Mouse (Mus musculus): ENCODE measurements around the gene Cdh3. TPM values are rescaled to one million over a fixed set of nuclear protein-coding genes. Genes with fewer than 3 reads are reported as not detected.
"Not testable (repeated sequence)": the region's sequence is repeated elsewhere in the genome, so short reads cannot be mapped to it uniquely, and the experiment has no call there.

Gene Cdh3
- polyA plus RNA-seq, 1 experiment from 2014 or later: 23.3 TPM

DNA sequence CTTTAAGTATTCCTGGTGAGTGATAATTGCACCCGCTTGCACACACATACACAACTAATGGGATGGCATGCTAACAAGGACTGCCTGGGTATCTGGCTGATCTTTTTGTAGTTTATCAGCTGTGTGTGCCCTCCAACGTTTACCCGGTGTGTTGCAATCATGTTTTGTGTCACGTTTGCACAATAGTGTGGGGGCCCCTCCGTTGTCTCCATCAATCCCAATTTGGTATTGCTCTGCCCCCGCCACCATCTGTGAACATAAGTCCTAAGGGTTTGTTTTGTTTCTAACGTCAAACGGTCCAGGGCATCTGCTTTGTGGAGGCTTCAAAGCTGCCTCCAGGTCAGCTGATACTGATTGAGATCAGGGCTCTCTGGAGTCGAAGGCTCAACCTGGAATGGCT, 49.2 kb downstream of the Cdh3 start:
- Histone ChIP-seq H3K9me3 (peaks cover 8% of the 10 kb centered on the region; the same call in 1 of the 2 replicates), H3K27me3 (replicated peaks; ENCODE audit: low read depth, poor library complexity, severe bottlenecking) (0 out of 2 replicates have a peak, but pooled peaks cover 5% of the 10 kb centered on the region), H3K36me3 (replicated peaks) (peaks cover 36% of the 10 kb centered on the region), H3K27ac (replicated peaks) (no peak overlapping the region), H3K4me1 (peaks cover 8% of the 10 kb centered on the region), H3K4me3 (no peak overlapping the region)
- WGBS: 67% methylated on average over 9 of the region's 9 CpGs
- DNase-seq (ENCODE audit: low spot score): no peak

DNA sequence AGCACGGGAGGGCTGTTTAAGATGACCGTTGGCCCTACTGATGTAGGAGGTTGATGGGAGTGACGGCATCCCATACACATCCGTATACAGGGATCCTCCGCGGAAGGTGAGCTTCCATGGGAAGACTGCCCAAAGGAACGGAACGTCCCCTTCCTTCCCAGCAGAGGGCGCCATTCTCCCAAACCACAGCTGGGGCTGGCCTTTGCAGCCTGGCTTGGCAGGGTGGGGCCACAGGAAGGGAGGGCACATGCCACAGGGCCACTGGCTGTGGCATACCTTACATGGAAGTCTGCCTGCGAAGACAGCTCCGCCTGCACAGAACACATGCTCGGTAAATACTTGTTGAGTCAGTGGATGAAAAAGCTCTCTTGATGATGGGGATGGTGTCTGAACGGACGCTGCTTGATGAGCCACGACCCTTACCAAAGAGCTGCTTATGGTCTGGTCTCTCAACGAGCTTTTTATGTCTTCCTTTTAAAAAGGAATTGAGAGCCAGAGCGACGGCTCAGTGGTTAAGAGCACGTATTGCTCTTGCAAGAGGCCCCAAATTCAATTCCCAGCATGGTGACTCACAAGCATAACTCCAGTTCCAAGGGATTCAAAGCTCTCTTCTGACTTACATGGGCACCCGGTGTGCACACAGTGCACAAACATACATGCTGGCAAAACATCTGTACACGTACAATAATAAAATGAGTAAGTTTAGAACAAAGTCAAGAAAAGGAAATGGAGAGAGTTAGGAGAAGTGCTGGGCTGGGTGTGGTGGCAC, 50.6 kb downstream of the Cdh3 start:
- 32% methylated on average over 21 of the region's 21 CpGs for WGBS

DNA sequence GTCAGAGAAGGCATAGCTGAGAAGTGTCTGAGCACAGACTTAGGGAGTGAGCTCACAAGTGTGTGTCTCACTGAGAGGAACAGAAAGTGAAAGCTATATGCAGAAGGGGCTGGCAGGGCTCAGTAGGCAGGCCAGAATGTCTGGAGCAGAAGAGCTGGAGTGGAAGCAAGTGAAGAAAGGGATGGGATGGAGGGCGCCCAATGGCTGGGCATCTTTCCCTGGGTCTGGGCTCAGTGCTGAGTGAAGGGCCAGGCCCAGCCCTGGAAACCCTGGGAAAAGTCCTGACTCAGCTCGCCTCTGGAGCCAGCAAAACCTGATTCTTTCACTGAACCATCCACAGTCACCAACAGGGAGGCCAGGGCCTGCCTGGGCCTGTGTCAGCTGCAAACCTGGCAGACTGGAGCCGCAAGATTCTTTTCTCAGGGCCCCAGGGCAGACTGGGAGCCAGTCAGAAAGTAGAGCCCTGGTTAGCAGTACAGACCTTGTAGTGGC, 53.0 kb downstream of the Cdh3 start:
- WGBS: 70% methylated on average over 3 of the region's 3 CpGs

More for the DNA sequence above, 50.6 kb downstream of the Cdh3 start:
- H3K9me3 ChIP-seq: peaks cover 8% of the 10 kb centered on the region; the same call in 1 of the 2 replicates
- H3K27me3 ChIP-seq (replicated peaks; ENCODE audit: low read depth, poor library complexity, severe bottlenecking): 0 out of 2 replicates have a peak, but pooled peaks cover 5% of the 10 kb centered on the region
- H3K27ac ChIP-seq (replicated peaks): no peak overlapping the region
- peaks cover 25% of the 10 kb centered on the region for H3K36me3 ChIP-seq (replicated peaks)
- DNase-seq (ENCODE audit: low spot score): peak; percentile 78
- H3K4me1 ChIP-seq: peaks cover 8% of the 10 kb centered on the region
- H3K4me3 ChIP-seq: 0 out of 2 replicates have a peak overlapping the region, but pooled peaks have one; percentile 12

DNA sequence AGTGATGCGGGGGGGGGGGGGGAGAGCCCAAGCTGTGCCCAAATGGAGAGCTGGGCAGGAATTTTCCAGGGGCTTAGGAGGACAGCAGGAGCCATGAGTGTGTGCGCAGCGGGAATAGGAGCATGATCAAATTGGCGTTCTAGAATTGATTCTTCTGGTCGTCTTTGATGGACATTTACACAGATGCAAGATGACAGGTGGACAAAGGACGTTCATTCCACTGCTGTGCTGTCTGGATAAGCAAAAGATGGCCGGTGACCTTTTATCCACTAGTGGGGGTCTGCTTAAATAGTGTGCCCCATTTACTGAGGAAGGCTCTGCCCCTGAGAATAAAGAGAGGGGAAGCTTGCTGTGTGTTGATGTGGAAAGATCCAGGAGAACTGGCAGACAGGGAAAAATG, 58.3 kb downstream of the Cdh3 start:
- Histone ChIP-seq H3K4me3 (no peak overlapping the region), H3K4me1 (peaks cover 6% of the 10 kb centered on the region; the same call in 1 of the 2 replicates), H3K27me3 (replicated peaks; ENCODE audit: low read depth, poor library complexity, severe bottlenecking) (no peaks in the 10 kb centered on the region; the same call in 1 of the 2 replicates), H3K36me3 (replicated peaks) (no peaks in the 10 kb centered on the region), H3K27ac (replicated peaks) (no peak overlapping the region), H3K9me3 (no peaks in the 10 kb centered on the region)
- DNase-seq (ENCODE audit: low spot score): no peak
- 61% methylated on average over 7 of the region's 7 CpGs for WGBS

More for the DNA sequence above, 53.0 kb downstream of the Cdh3 start:
- Histone ChIP-seq H3K9me3 (no peaks in the 10 kb centered on the region), H3K4me3 (no peak overlapping the region), H3K27me3 (replicated peaks; ENCODE audit: low read depth, poor library complexity, severe bottlenecking) (0 out of 2 replicates have a peak, but pooled peaks cover 5% of the 10 kb centered on the region), H3K27ac (replicated peaks) (peak overlapping the region; percentile 15; the same call in 1 of the 2 replicates), H3K36me3 (replicated peaks) (peaks cover under 1% of the 10 kb centered on the region; the same call in 1 of the 2 replicates), H3K4me1 (peaks cover 10% of the 10 kb centered on the region)
- peak; percentile 68 for DNase-seq (ENCODE audit: low spot score)

DNA sequence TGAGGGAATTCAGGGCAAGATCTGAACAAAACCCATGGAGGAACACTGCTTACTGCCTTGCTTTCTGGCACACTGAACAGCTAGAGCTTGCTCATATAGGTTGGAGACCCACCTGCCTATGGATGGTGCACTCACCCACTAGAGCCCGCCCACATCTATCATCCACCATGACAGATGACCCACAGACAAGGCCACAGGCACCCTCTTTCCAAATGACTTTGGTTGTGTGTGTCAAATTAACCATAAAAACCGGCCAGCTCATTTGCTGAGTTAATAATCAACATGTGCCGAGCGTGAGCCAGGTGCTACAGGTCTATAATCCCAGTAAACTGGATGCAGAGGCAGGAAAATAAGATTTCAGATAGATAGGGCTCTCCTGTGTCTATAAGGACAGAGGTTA, 59.7 kb downstream of the Cdh3 start:
- H3K4me1 ChIP-seq: peaks cover 6% of the 10 kb centered on the region; the same call in 1 of the 2 replicates
- no peak for DNase-seq (ENCODE audit: low spot score)
- no peaks in the 10 kb centered on the region for H3K9me3 ChIP-seq
- H3K27ac ChIP-seq (replicated peaks): no peak overlapping the region
- H3K4me3 ChIP-seq: no peak overlapping the region
- 87% methylated on average over 4 of the region's 4 CpGs for WGBS
- H3K36me3 ChIP-seq (replicated peaks): no peaks in the 10 kb centered on the region
- H3K27me3 ChIP-seq (replicated peaks; ENCODE audit: low read depth, poor library complexity, severe bottlenecking): no peaks in the 10 kb centered on the region; the same call in 1 of the 2 replicates

DNA sequence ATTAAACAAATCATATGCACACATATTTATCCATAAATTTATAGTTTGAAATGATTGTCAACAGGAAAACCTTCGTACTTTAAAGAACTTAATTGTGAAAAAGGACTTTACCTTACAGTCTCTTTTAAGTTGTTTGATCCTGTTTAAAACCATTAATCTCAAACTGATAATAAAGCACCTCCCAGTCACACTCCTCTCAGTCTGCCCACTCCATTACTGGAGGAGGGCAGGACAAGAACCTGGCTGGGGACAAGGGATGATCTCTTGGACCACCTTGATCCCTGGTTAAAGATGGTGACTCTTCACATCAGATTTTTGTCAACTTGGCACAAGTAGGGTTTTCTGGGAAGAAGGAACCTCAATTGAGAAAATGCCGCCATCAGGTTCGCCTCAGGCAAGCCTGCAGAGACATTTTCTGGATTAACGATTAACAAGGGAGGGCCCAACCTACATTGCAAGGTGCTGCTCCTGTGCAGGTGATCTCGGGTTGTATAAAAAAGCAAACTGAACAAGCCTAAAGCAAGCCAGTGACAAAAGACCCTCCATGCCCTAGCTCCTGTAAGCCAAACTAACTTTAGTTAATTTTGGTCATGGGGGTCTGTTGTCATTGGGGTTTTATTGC, 61.0 kb downstream of the Cdh3 start:
- H3K36me3 ChIP-seq (replicated peaks): no peaks in the 10 kb centered on the region
- H3K27me3 ChIP-seq (replicated peaks; ENCODE audit: low read depth, poor library complexity, severe bottlenecking): no peaks in the 10 kb centered on the region; the same call in 1 of the 2 replicates
- no peak overlapping the region for H3K4me3 ChIP-seq
- H3K9me3 ChIP-seq: no peaks in the 10 kb centered on the region
- H3K4me1 ChIP-seq: peaks cover 8% of the 10 kb centered on the region; the same call in 1 of the 2 replicates
- WGBS: 84% methylated on average over 5 of the region's 5 CpGs
- no peak for DNase-seq (ENCODE audit: low spot score)
- no peak overlapping the region for H3K27ac ChIP-seq (replicated peaks)

DNA sequence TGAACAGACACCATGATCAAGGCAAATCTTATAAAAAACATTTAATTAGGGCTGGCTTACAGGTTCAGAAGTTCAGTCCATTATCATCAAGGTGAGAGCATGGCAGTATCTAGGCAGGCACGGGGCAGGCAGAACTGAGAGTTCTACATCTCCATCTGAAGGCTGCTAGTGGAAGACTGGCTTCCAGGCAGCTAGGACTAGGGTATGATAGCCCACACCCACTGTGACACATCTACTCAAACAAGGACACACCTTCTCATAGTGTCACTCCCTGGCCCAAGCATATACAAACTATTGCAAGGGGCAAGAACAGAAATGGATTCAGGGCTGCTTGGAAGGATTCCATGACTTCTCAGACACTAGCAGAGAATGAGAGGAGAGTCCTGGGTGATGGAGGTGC, 61.5 kb downstream of the Cdh3 start:
- H3K27ac ChIP-seq (replicated peaks); H3K27me3 ChIP-seq (replicated peaks; ENCODE audit: low read depth, poor library complexity, severe bottlenecking); H3K36me3 ChIP-seq (replicated peaks); DNase-seq (ENCODE audit: low spot score); H3K4me3 ChIP-seq; H3K9me3 ChIP-seq: not testable (repeated sequence)
- 83% methylated on average over 1 of the region's 1 CpGs for WGBS
- peaks cover 12% of the 10 kb centered on the region for H3K4me1 ChIP-seq

DNA sequence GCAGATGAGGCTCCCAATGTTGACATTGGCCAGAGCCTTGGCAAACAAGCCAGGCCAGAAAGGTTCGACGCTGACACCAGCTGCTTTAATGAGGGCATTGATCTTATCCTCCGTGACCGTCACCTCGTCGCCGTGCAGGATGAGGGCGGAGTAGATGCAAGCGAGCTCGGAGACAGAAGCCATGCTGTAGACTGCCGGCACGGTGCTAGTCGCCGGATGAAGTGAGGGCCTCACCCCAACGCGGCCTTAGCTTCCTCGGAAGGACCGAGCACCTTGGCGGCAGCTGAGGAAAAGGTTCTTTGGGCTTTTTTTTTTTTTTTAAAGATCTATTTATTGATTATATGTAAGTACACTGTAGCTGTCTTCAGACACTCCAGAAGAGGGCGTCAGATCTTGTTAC, 62.5 kb downstream of the Cdh3 start, which contains the start of gene Gm10073:
Gene Gm10073 (minus strand): TSS at position 294 of the 400 bp plus-strand sequence.
- not testable (repeated sequence) for H3K9me3 ChIP-seq; H3K27me3 ChIP-seq (replicated peaks; ENCODE audit: low read depth, poor library complexity, severe bottlenecking); H3K36me3 ChIP-seq (replicated peaks); H3K27ac ChIP-seq (replicated peaks); DNase-seq (ENCODE audit: low spot score); H3K4me3 ChIP-seq
- 46% methylated on average over 20 of the region's 20 CpGs for WGBS
- H3K4me1 ChIP-seq: peaks cover 18% of the 10 kb centered on the region

DNA sequence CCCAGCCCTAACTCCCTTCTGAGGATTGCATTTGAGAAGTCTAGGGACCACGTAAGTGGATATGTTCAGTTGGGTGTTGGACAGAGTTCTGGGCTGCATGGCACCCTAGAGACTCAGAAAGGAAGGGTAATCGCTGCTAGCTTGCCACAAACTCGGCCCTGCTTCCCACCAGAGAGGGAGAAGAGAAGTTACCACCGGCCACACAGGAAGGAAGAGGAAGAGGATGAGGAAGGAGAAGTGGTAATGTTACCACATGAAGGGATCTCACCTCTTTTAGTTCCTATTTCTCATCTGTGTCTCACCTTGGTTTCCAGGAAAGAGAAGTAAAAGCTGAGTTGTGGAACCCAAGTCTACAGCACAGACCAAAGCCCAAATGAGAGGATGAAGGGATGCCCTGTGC, 63.6 kb downstream of the Cdh3 start:
- H3K4me3 ChIP-seq: no peak overlapping the region
- DNase-seq (ENCODE audit: low spot score): no peak
- no peaks in the 10 kb centered on the region for H3K36me3 ChIP-seq (replicated peaks)
- H3K27ac ChIP-seq (replicated peaks): no peak overlapping the region
- peaks cover 19% of the 10 kb centered on the region for H3K4me1 ChIP-seq
- no peaks in the 10 kb centered on the region for H3K9me3 ChIP-seq
- H3K27me3 ChIP-seq (replicated peaks; ENCODE audit: low read depth, poor library complexity, severe bottlenecking): no peaks in the 10 kb centered on the region; the same call in 1 of the 2 replicates
- 82% methylated on average over 4 of the region's 4 CpGs for WGBS

DNA sequence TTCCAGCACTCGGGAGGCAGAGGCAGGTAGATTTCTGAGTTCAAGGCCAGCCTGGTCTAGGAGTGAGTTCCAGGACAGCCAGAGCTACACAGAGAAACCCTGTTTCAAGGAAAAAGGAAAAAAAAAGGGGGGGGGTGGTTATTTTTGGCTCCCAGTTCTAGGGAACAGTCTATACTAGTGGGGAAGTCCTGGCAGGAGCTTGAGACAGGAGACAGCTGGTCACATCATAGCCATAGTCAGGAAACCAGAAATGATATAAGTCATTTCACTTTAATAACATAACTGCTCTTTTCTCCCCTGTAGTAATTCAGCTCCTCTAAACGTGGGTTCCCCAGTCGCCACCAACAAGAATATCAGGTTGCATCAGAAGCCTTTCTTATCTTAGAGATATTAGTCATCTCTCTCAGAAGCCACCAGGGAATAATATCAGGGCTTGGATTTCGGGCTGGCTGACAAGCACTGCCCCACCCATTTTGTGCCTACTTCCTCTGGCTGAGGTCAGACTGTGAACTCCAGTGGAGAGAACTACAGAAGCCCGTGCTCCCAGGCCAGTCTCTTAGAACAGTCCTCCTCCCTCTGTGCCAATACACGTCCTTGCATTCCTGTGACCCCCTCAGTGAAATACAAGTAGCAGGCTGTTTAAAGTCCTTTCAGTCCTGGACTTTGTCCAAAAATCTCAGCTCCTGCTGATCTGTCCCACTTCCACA, 66.3 kb downstream of the Cdh3 start:
- Histone ChIP-seq H3K9me3 (no peaks in the 10 kb centered on the region), H3K4me3 (no peak overlapping the region), H3K36me3 (replicated peaks) (no peaks in the 10 kb centered on the region), H3K27ac (replicated peaks) (no peak overlapping the region), H3K27me3 (replicated peaks; ENCODE audit: low read depth, poor library complexity, severe bottlenecking) (no peaks in the 10 kb centered on the region), H3K4me1 (peaks cover 19% of the 10 kb centered on the region)
- 44% methylated on average over 6 of the region's 6 CpGs for WGBS
- no peak for DNase-seq (ENCODE audit: low spot score)

DNA sequence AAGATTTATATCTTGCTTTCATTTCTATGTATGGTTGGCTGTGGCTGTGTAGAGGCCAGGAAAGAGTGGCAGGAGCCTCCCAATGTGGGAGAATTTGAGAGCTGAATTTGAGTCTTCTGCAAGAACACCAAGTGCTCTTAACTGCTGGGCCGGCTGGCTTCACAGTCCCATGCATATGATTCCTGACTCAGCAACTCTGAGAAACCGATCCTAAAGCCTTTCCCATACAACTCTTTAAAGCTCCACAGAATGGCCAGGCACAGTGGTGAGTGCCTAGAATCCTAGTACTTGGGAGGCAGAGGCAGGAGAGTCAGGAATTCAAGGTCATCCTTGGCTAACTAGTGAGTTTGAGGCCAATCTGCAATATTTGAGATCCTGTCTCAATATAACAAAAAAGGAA, 68.8 kb downstream of the Cdh3 start:
- no peak for DNase-seq (ENCODE audit: low spot score)
- H3K27ac ChIP-seq (replicated peaks): no peak overlapping the region
- no peaks in the 10 kb centered on the region for H3K36me3 ChIP-seq (replicated peaks)
- no peaks in the 10 kb centered on the region for H3K9me3 ChIP-seq
- H3K4me3 ChIP-seq: no peak overlapping the region
- WGBS: 67% methylated on average over 2 of the region's 2 CpGs
- no peaks in the 10 kb centered on the region for H3K27me3 ChIP-seq (replicated peaks; ENCODE audit: low read depth, poor library complexity, severe bottlenecking)
- peaks cover 19% of the 10 kb centered on the region for H3K4me1 ChIP-seq

Data from embryonic facial prominence, embryonic 10.5 days (tissue).